Mouse (Mus musculus) frontal cortex, postnatal 14 days (tissue): ENCODE data around the gene Pard3b.

Experiments
- DNase-seq, 2 experiments: peaks; one replicate each; pipeline ENCODE4 v3.0.0; 2022; ENCODE audit warnings: low spot score in 2 of 2

The Pard3b gene

DNA sequence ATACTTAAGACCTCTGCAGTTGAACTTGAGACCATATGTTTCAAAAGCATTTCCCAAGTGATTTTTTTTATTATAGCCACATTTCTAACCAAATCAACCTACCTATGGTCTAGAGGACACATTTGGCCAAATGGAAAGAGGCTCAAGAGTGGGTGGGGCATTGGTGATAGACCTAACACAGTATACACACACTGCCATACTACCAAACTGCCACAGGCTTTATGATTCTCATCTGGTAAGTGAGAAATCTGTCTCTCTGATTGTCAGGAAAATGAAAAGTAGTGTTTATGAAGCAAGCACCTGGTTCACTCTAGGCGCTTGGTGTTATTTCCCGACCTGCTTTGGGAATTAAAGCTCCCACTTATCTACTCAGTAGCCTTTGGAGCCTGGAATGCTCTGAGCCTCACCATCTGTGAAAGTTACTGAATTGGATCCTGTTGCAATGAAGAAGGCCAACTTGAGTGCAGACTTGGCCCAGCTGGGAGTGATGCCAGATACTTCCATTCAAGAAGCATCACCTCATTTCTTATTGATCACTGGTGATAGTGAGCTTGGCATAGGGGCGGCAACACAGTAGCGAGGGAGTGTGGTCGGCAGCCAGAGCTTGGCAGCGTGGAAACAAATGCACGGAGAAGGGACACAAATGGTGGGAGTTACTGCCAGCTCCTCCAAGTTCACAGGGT is 810.7 kb downstream of the Pard3b start:
- no peak for DNase-seq

DNA sequence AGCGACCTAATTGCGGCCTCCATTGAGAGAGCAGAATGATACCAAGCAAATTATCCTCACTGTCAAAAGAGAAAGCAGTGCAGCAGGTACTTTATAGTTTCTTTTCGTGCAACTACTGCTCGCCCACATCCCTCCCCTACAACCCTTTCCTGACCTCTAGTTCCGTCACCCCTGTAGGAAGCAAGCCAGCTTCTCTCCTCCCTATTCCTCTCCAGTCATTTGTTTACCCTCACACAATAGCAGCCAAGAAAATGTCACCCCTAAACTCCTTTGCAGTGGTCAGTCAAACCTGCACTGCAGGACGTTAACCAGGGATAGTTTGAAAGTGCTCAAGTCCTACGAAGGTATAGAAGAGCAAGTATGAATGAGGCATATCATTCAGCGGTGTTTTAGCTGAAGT is 826.9 kb downstream of the Pard3b start:
- no peak for DNase-seq

DNA sequence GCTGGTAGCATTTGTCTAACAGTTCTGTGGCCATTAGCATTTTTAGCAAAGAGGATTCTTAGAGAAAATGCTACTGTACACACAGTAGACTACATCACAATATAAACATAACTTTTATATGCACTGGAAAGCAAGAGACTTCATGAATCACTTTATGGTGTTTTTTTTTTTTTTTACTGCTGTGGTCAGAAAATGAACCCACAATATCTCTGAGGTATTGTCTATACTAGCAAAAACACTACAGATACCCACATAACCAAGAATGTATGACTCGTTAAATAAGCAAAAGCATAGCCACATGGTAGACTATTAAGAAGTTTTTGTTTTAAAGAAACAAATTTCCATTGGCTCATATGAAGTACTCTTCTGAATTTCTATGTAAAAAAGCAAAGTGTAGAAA is 827.9 kb downstream of the Pard3b start:
- no peak for DNase-seq

DNA sequence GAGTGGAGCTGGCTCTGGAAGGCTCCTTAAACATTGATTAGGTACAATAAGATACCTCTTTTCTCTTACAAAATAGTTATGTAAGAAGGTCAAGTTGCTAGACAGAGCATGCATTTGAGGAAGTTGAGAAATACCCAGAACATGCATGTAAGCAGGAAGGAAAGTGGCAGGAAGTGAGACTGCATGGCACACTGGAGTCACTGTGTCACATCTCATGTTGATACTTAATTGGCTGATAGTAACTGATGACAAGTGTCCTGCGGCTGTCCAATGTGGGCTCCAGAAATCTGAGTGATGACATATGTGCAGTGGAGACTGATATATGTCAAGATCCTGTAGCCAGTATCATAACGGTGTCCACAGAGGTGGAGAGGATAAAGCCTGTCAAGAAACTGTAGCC is 844.4 kb downstream of the Pard3b start:
- DNase-seq = no peak

DNA sequence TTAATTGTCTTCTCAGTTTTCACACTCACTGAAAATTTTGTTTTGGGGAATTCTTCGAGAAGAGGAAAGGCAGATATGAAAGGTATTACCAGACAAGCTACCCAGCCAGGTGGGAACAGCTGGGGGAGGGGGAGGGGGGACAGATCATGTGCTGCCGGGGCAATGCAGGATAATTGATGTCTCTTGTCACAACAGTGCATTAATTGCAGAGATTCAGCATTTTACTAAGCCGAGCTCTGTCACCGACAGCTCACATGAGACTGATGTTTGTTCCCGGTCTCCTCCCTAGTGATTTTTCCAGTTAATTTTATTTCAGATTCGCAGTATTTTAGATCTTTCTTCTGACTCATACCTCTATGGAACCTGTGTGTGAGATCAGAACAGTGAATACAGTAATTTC is 850.2 kb downstream of the Pard3b start:
- DNase-seq = no peak

DNA sequence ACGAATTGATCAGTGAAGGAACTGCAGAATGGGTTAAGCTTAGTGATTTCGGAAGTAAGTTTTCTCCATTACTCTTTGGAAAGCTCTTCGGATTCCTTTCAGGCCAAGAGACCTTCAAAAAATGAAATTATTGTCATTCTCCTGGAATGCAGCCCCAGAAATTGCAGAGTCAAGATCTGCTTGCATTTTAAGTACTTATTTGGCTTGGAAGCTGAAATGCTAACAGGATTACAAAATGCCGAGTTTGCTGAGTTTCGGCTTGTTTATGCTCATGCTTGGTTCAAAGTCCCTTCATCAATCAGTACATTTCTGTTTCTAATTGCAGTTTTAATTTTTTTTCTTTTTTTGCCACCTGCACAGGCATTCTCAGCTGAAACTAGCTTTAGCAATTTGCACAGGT is 860.5 kb downstream of the Pard3b start:
- no peak for DNase-seq

DNA sequence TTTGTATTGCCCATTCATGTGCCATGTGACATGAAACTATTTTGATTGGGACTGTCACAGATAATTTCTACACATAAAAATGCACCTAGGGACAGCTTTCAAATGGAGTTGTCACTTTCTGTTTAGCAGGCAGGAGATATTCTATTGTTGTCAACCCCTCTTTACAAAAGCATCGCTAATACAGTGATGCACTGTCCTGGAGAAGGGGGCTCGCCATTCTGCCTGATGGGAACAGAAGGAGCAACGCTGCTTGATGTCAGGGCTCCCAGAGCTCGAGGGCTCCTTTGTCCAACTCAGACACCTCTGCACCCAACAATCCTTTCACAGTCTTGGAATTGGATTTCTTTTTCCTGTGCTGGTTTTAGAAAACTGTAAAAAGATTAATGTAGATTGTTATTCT is 871.9 kb downstream of the Pard3b start:
- no peak for DNase-seq

DNA sequence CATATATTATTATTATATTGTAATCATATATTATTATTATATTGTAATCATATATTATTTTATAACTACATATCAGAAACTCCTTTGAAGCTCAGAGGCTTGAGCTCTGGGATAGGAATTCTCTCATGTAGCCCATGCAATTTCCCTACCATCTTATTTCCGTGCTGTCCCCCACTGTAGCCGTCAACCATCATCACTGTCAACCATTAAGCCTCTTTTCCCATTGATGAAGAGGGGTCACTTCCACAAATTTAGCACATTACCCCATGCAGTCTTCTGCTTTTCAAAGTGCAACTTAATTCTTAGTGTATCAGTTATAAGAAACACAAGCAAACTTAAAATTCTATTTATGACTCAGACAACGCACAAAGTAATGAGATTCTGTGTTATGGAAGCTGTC is 873.1 kb downstream of the Pard3b start:
- no peak for DNase-seq

DNA sequence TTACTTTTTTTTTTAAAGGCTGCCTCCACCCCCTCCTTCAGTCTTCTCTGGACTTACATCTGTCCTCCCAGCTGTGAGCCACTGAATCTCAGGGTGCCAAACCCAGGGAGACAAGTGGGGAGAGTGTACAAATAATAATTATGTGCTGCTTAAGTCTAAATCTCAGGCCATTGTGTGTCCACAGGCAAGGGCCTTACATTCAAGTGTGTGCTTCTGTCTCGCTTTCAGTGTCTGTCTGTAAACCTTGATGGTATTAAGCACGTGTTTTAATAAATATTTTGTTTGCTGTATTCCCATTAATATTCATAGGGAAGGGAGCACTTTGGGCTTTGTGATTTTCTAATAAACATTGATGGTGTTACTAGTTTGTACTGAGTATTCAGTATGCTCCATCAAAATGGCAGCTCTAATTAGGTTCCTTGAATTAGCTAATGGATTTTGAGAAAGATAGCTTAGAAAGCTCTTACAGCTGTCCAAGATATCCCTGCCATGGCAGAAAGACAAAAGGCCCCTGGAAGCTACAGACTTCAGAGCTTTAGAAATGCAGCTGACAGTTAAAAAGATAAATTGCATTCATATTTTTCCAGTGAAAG is 880.1 kb downstream of the Pard3b start:
- no peak for DNase-seq

DNA sequence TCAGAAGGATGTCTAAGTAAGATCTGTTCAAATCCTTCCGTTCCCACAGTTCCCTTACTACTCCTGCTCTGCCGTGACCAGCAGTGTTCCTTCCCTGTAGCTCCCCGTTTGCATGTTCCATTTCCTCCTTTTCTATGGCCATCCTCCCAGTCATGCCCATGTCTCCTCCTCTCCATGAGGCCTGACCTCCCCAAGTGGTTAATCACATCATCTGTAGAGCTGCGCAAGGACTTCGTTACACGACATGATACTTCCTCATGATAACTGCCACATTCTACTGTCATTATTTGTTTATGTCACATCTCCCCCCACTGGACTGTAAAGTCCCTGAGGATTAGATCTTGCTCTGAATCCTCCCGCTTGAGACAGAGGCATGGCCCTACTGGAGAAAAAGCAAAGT is 882.7 kb downstream of the Pard3b start:
- DNase-seq = no peak

DNA sequence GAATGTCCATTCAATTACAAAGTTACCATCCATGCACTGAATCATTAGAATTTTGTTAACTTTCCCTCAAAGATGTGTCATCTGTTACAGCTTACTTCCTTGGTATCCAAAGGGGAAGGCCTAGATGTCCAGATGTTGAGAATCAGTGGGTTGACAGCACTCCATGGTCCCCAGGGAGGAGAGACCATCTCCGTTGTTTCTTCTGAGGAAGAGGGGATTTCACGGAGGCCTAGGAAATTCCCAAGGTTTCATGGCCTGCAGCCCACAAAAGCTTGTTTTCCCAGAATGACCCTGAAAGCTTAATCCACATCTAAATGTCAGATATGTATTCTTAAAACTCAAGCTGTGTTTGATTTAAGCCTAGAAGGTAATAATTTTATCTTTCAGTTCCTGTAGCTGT is 884.1 kb downstream of the Pard3b start:
- no peak for DNase-seq

DNA sequence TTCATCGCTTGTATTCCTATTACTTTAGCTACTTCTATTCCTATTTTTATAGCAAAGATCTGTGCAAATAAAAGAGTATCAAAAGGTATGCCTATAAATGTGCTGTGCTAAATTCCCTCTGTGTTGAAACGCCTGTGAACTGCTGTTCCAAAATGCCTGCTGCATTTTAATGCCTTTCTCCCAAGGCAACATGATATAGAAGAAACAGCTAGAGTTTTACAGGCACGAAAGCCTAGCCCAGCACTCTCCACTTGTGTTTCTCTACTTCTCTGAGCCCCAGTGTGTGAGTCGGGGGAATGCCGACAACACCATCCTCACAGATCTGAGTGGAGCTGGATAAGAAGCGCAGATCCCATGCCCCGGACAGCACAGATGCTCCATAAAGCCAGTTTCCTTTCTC is 889.2 kb downstream of the Pard3b start:
- no peak for DNase-seq

DNA sequence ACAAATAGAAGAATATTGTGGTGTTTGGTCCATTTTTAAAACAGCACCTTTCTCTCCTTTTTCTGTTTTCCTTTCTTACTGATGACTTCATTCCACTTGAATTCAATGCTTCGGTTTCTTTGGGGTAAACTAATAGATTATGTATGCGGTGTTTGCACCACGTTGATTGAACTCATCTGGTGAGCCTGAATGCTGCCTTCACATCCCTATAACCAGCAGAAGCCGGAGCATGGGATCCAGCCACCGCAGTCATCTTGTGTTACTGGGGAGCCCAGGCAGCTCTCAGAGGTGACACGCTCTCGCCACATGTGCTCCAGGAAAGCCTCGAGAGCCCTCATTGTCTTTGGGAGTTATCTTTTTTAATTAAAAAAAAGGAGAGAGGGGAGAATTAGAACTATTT is 891.3 kb downstream of the Pard3b start:
- no peak for DNase-seq

DNA sequence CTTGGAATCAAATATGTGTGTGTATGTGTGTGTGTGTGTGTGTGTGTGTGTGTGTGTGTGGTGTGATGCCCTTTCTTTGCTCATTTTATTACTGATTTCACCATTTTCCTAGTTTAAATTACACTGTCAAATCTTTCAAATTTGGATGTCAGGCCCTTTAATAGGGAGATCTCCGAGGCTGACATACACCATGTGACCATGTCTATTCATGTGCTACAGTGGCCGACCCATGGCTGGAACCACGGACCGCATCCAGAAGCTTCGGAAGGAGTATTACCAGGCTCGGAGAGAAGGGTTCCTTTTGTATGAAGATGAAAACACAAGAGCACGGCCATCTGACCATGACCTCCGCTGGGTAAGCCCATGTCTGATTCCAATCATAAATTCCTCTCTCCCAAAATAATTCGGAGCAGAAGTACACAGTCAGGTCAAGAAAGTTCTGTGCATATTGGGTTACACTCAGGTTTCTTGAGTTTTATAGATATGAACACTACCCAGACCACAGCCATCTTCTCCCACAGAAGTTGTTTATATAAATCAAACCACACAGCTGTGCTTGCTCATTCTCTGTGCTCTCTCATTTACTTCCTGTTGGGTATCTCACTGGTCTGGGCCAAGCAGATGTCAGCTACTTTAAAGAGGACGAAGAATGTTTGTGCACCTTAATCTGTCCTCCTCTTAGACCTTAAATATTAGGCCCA is 894.0 kb downstream of the Pard3b start:
- DNase-seq = no peak

DNA sequence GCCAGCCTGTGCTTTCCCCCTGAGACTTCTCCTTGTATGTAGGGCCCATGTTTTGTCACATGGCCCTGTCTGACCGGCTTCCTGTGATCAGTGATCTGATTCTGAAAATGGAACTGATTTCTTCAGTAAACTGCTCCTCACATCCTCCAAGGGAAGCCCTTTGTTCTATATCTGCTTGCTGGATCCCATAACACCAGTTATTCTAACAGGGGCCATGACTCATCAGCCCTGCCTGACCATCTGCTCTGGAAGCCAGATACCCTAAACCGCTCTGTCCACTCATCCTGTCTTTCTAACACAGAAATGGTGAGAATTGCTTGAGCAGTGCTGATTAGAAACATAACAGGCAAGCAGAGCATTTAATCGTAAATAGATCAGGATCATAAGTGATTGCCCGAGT is 910.3 kb downstream of the Pard3b start:
- no peak for DNase-seq

DNA sequence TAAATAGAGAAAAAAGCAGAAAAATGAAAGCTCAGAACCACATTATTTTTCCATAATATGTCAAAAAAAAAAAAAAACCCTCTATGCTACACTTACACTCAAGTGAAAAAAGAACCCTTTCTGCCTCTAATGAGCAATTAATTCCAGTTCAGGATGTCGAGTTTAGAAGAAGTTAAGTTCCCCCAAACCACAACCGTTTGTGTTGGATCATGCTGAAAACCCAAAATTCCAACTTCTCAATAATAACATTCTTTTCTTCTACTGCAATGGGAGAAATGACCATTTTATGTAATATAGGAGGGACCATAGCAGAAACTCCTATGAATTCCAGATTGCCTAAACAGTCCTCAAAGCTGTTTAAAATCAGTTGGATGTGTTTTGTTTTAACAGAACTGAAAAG is 911.9 kb downstream of the Pard3b start:
- no peak for DNase-seq

DNA sequence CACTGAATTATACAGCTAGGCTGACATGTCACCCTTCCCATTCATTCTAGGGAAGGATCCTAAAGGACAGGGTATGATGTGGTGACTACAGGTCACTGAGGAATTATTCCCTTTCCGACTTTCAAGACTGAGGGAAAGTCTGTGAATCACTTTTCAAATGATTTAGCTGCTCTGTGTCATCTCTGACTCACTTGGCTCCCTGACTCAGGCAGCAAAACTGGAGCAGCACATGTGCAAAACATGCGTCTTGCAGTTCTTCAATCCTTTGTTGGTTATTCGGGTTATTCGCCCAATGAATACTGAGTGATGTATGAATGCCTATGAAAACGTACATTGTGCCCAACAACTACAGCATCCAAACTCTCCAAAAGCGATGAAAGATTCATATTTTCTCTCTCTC is 912.9 kb downstream of the Pard3b start:
- DNase-seq = no peak

DNA sequence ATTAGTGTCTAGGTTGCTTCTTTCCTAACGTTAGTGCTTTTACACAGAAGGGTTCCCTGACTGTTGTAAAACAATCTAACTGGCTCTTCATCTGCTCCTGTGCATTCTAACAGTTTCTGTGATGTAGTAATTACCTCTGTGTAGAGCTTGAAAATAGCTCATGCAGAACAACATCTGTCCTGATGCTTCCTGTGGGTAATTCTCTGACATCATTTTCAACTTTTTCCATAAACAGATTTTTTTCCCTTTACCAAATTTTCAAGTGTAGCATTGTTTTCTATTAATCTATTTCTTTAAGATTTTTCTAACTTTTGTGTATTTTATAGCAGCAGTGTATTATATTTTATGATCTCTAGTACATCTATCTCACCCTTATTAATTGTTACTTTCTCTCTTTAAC is 917.2 kb downstream of the Pard3b start:
- no peak for DNase-seq

DNA sequence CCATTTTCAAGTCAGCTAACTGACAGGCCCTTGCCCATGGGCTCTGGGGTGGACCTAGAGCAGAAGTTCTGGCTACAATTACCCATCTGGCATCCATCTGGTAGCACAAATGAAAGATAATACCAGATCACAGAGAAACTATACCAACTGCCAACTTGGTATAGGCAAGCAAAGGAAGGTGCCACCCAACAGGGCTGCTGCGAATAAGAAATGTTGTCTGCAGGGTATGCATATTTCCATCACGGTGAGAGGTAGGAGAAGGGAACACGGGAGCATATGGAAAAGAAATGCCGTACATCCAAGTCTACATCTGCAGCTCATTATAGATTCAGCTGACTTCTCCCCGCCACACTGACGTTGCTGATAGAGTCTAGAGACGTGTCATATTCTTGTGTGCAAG is 924.4 kb downstream of the Pard3b start:
- no peak for DNase-seq

DNA sequence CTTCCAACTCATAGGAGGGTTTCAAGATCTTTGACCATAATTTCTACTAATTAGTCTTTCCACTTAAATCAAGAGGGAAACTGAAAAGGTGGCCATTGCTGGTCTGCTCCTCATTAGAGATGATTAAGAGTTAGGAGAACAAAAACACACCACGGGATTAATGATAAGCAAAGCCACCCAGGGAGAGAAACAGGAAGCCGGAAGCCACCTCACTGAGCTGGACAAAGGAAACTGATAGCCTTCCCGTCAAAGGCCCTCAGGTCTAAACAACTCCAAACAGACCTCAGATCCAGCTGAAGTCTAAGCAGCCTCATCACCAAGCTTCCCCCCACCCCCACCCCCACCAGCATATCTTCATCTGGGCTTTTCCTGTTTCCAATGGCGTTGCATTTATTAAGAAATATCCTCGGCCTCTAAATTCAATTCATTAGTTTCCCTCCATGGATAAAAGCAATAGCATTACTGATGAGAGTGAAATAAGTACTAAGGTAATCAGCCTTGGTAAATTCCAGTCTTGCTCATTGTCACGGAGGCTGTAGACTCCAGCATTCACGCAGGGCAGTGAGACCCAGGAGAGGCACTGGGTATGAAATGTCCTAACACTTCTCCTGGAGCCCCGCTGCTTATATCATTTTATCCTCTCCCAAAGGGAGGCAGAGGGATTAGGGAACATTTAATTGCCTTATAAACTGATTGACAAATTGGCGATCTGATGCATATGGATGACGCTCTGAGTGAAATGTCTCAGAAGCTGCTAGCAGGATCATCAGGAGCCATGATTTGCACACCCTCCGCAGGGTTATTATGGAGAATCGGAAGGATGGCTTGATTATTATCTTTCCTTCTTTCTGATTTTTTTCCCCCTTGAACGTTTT is 925.9 kb downstream of the Pard3b start:
- DNase-seq = no peak

DNA sequence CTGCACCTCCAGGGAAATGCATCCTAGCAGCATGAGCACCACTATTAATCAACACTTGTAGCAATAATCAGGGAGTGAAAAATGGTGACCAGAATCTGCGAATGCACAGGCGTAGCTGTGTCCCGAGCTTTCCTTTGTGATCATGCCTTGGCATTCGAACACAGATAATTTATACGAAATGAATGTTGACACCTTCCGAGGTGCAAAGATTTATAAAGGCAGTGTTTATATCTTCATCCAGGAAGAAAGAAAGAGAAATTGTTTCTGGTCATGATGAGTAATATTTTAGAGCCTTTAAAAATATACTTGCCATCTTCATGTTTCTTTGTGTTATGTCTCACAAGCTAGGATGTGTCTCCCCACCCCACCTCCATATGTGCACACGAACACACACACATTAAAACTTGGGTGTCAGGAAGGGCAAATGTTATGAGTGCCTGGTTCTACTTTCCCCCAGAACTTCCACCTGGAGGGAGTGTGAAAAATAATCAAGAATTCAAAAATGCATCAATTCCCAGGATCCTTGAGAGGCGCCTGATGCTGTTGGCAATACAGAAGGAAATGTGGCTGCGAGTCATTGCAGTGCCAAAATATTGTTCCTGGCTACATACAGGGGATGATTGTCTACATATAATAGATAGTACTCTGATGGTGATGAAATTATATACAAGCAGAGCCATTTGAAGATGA is 926.6 kb downstream of the Pard3b start:
- DNase-seq = no peak

DNA sequence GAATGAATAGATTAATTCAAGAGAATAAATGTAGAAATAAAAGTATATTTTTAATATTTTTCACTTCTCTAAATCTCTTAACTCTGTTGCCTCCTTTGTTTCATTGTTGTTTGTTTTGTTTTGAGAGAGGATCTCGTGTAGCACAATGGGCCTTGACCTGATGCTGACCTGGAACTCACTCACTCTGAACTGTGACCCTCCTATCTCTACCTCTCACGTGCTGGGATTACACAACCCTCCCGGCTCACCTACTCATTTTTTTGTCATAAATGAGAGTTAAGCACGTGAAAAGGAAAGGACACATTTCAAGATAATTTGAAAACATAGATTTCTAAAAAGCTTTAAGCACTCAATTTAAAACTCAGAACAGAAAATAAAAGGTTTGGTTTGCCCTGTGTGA is 928.0 kb downstream of the Pard3b start:
- no peak for DNase-seq
